Mouse (Mus musculus) embryonic facial prominence, embryonic 10.5 days (tissue): ENCODE measurements around the gene Pbx4. TPM values are rescaled to one million over a fixed set of nuclear protein-coding genes. Genes with fewer than 3 reads are reported as not detected.

Experiments
- DNase-seq: peaks from one replicate; pipeline ENCODE4 v3.0.0-alpha.2; 2017; ENCODE audit warnings: low spot score
- H3K27ac ChIP-seq: fragments of 300-500 bp; sonication (generic); replicated peaks from 2 replicates; pipeline ENCODE4 v1.5.1; 2016; ENCODE audit warnings: mild to moderate bottlenecking
- H3K27me3 ChIP-seq: fragments of 300-500 bp; sonication (generic); replicated peaks from 2 replicates; pipeline ENCODE4 v1.6.1; 2016; ENCODE audit warnings: low read depth, mild to moderate bottlenecking; ENCODE audit not compliant: poor library complexity, severe bottlenecking
- H3K36me3 ChIP-seq: fragments of 300-500 bp; sonication (generic); replicated peaks from 2 replicates; pipeline ENCODE4 v1.6.1; 2016; ENCODE audit warnings: mild to moderate bottlenecking, moderate library complexity
- H3K4me1 ChIP-seq: fragments of 300-500 bp; sonication (generic); 2 replicates; pipeline ENCODE4 v1.6.1; 2016
- H3K4me3 ChIP-seq: fragments of 300-500 bp; sonication (generic); 2 replicates; pipeline ENCODE4 v1.5.1; 2016; ENCODE audit warnings: mild to moderate bottlenecking, moderate library complexity
- H3K9me3 ChIP-seq: fragments of 300-500 bp; sonication (generic); 2 replicates; pipeline ENCODE4 v1.6.1; 2016; ENCODE audit warnings: mild to moderate bottlenecking
- WGBS: fragments of 180-500 bp; shearing (Covaris S2); methylation state at CpG from one replicate; pipeline ENCODE4 v1.1.7; 2016; 5-methylcytosine and 5-hydroxymethylcytosine counted together
- polyA plus RNA-seq: library from polyadenylated mRNA; unstranded; fragments of >200 nt; fragmentation: Nextera tagmentation; extraction: Ambion mirVana; gene quantifications from 2 replicates; pipeline ENCODE4 v1.2.1, GENCODE M21; 2016

Pbx4 gene
- polyA plus RNA-seq, 1 experiment from 2014 or later, result 17.1 TPM

DNA sequence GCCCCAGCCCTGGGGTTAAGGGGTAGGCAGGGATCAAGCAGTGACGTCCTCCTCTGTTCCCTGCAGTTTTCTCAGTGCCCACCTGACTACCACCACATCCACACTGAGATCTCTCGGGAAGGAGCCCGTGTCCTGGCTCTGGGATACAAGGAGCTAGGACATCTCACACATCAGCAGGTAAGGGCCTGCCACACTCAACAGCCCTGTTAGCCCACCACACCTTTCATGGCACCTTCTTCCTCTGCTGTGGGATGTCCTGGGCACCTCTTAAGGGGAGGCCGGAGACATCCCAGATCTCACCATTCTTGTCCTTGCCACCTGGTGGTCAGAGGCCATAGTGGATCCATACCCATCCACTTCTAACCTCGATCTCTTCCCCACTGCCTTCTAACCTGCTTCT lies 32.3 kb upstream of the Pbx4 start:
- Histone ChIP-seq H3K27ac (no peak overlapping the region), H3K9me3 (no peaks in the 10 kb centered on the region), H3K4me1 (no peaks in the 10 kb centered on the region), H3K36me3 (peaks cover 100% of the 10 kb centered on the region), H3K4me3 (no peak overlapping the region), H3K27me3 (no peaks in the 10 kb centered on the region)
- no peak for DNase-seq
- WGBS, result 92% methylated on average over 5 of the region's 5 CpGs

DNA sequence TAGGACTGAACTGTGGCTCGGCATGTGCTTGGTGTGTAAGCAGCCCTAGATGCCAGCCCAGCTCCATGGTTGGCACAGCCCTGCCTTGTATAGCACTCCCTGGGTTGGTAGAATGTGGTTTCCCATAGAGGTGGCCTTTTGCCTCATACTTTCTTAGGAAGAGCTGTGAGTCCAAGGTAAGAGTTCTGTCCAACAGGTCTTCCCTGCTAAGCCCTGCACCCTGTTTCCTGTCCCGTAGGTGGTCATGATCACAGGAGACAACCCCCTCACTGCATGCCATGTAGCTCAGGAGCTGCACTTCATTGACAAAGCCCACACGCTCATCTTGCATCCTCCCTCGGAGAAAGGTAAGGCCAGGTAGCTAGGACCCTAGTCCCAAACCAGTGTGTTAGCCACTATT lies 30.5 kb upstream of the Pbx4 start:
- DNase-seq, result no peak
- no peak overlapping the region for H3K27ac ChIP-seq
- peaks cover 100% of the 10 kb centered on the region for H3K36me3 ChIP-seq
- no peak overlapping the region for H3K4me3 ChIP-seq
- no peaks in the 10 kb centered on the region for H3K4me1 ChIP-seq
- H3K27me3 ChIP-seq, result no peaks in the 10 kb centered on the region
- no peaks in the 10 kb centered on the region for H3K9me3 ChIP-seq
- WGBS, result 90% methylated on average over 4 of the region's 4 CpGs

DNA sequence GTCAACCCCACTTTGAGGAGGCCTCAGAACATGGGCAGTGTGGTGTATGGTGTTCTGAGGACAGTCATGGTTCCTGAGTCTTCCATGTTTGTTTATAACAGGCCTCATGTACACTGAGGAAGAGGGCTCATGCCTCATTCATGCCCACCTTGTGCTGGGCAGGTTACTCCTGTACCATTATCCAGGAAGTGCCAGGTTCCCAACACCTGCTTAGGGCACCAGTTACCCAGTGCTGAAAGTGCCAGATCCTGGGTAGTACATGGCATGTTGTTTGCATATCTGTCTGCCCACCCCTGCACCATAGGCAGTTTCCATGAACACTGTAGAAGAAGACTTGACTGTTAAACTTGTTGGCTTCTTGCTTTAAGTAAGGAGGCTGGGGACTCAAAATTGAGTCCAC lies 30.1 kb upstream of the Pbx4 start:
- H3K4me3 ChIP-seq, result no peak overlapping the region
- no peaks in the 10 kb centered on the region for H3K4me1 ChIP-seq
- H3K36me3 ChIP-seq, result peaks cover 100% of the 10 kb centered on the region
- H3K27me3 ChIP-seq, result no peaks in the 10 kb centered on the region
- H3K27ac ChIP-seq, result no peak overlapping the region
- H3K9me3 ChIP-seq, result no peaks in the 10 kb centered on the region
- DNase-seq, result no peak

DNA sequence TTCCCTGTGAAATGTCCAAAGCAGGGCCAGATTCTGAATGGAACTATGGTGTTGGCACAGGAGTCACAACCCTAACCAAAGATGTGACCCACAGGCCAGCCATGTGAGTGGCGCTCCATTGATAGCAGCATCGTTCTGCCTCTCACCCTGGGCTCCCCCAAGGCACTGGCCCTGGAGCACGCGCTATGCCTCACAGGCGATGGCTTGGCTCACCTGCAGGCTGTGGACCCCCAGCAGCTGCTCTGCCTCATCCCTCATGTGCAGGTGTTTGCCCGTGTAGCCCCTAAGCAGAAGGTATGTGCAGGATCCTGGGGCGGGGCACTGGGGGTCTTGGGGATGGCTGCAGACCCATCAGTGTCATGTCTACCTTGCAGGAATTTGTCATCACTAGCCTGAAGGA lies 28.9 kb upstream of the Pbx4 start:
- 97% methylated on average over 7 of the region's 7 CpGs for WGBS
- no peak for DNase-seq
- Histone ChIP-seq H3K4me1 (peaks cover 3% of the 10 kb centered on the region), H3K27me3 (no peaks in the 10 kb centered on the region), H3K4me3 (no peak overlapping the region), H3K36me3 (peaks cover 100% of the 10 kb centered on the region), H3K9me3 (no peaks in the 10 kb centered on the region), H3K27ac (no peak overlapping the region)

DNA sequence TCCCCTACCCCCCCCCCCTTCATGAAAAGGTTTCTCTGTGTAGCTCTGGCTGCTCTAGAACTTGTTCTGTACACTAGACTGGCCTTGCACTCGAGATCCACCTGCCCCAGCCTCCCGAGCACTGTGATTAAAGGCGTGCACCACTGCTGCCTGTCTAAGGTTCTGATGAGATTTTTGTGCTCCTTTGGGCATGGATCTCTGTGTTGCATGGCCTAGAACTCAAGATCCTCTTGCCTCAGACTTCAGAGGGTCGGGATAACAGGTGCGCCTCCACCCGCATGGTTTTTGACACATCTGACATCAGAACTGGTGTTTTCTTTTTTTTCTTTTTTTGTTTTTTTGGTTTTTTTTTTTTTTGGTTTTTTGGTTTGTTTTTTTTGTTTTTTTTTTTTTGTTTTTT lies 27.8 kb upstream of the Pbx4 start:
- no peak for DNase-seq
- H3K27ac ChIP-seq, result no peak overlapping the region
- no peaks in the 10 kb centered on the region for H3K9me3 ChIP-seq
- peaks cover 15% of the 10 kb centered on the region for H3K4me1 ChIP-seq
- H3K27me3 ChIP-seq, result no peaks in the 10 kb centered on the region
- H3K36me3 ChIP-seq, result peaks cover 89% of the 10 kb centered on the region
- WGBS, result 93% methylated on average over 6 of the region's 6 CpGs
- H3K4me3 ChIP-seq, result no peak overlapping the region

DNA sequence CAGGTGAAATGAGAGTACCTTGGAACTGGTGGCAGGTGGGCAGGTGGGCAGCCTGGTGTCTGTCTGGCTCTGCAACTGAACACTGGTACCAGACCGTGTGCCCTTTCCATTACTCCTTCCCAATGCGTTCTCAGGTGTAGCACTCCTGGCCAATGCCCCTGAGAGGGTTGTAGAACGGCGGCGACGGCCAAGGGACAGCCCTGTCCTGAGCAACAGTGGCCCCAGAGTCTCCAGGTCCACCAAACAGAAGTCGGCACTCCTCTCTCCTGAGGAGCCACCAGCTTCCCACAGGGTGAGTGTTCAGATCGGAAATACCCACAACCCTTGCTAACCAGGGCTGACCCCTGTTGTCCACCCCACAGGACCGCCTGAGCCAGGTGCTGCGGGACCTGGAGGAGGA lies 27.2 kb upstream of the Pbx4 start:
- DNase-seq, result no peak
- Histone ChIP-seq H3K27ac (no peak overlapping the region), H3K36me3 (peaks cover 85% of the 10 kb centered on the region), H3K9me3 (no peaks in the 10 kb centered on the region), H3K27me3 (no peaks in the 10 kb centered on the region), H3K4me1 (peaks cover 20% of the 10 kb centered on the region), H3K4me3 (no peak overlapping the region)
- WGBS, result 92% methylated on average over 10 of the region's 10 CpGs

DNA sequence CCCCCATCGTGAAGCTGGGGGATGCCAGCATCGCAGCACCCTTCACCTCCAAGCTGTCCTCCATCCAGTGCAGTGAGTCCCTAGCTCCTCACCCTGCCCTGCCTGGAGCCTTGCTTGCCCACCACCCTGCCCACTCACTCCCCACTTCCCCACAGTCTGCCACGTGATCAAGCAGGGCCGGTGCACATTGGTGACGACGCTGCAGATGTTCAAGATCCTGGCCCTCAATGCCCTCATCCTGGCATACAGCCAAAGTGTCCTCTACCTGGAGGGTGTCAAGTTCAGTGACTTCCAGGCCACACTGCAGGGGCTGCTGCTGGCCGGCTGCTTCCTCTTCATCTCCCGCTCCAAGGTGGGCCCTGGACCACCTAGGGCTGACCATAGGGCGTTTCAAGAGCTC lies 26.8 kb upstream of the Pbx4 start:
- no peak overlapping the region for H3K27ac ChIP-seq
- 94% methylated on average over 9 of the region's 9 CpGs for WGBS
- no peaks in the 10 kb centered on the region for H3K27me3 ChIP-seq
- H3K9me3 ChIP-seq, result no peaks in the 10 kb centered on the region
- H3K4me1 ChIP-seq, result peaks cover 20% of the 10 kb centered on the region
- H3K36me3 ChIP-seq, result peaks cover 85% of the 10 kb centered on the region
- H3K4me3 ChIP-seq, result no peak overlapping the region
- no peak for DNase-seq

DNA sequence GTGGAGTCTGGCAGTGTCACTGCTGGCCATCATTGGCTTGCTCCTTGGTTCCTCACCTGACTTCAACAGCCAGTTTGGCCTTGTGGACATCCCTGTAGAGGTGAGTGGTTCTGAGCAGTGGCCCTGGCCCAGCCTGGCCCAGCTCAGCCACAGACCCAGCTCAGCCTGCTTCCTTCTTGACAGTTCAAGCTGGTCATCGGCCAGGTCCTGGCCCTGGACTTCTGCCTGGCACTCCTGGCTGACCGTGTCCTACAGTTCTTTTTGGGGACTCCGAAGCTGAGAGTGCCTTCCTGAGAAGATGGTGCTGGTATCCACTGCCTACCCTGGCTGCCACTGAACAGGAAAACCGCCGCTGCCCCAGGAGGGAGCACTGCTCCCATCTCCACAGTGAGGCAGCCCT lies 25.1 kb upstream of the Pbx4 start:
- WGBS, result 93% methylated on average over 5 of the region's 5 CpGs
- Histone ChIP-seq H3K27ac (no peak overlapping the region), H3K4me1 (peaks cover 20% of the 10 kb centered on the region), H3K9me3 (no peaks in the 10 kb centered on the region), H3K4me3 (no peak overlapping the region), H3K27me3 (no peaks in the 10 kb centered on the region), H3K36me3 (peaks cover 85% of the 10 kb centered on the region)
- DNase-seq, result no peak

DNA sequence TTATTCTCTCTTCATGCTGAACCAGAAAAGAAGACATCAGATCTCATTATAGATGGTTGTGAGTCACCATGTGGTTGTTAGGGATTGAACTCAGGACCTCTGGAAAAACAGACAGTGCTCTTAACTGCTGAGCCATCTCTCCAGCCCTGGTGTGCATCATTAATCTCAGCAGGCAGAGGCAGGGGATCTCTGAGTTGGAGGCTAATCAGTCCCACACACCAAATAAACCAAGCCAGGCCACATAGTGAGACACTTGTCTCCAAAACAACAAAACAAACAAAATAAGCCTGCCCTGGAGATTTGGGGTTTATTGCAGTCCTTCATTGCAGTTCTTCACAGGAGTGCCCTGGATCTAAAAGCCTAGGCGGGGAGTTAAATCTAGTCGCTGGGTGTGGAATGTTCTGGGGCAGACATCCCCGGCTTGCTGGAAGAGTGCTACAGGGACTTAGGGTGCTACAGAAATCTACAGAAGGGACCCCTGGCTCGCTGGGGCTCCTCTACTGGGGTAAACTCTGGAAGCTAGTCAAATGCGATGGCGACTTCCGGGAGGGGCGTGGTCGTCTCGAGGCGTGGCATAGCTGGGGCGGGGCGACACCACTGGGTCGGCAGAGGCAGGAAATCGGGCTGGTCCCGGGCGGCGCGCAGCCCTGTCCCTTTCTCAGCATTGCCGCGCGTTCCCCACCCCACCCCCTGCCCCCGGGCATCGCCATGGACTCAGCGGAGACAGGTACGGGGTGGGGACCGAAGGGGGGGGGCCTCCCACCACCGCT lies 24.0 kb upstream of the Pbx4 start, which contains the start of gene Gmip:
Gene Gmip, plus strand, starts transcription at position 586 of the 770 bp plus-strand sequence.
- no peaks in the 10 kb centered on the region for H3K9me3 ChIP-seq
- peak within 1 kb of the TSS; percentile 79 for H3K27ac ChIP-seq
- H3K4me1 ChIP-seq, result peaks cover 20% of the 10 kb centered on the region
- H3K27me3 ChIP-seq, result no peaks in the 10 kb centered on the region
- peak; percentile 85 for DNase-seq
- peak within 1 kb of the TSS; percentile 58 for H3K4me3 ChIP-seq
- 6% methylated on average over 28 of the region's 28 CpGs for WGBS
- H3K36me3 ChIP-seq, result peaks cover 78% of the 10 kb centered on the region

DNA sequence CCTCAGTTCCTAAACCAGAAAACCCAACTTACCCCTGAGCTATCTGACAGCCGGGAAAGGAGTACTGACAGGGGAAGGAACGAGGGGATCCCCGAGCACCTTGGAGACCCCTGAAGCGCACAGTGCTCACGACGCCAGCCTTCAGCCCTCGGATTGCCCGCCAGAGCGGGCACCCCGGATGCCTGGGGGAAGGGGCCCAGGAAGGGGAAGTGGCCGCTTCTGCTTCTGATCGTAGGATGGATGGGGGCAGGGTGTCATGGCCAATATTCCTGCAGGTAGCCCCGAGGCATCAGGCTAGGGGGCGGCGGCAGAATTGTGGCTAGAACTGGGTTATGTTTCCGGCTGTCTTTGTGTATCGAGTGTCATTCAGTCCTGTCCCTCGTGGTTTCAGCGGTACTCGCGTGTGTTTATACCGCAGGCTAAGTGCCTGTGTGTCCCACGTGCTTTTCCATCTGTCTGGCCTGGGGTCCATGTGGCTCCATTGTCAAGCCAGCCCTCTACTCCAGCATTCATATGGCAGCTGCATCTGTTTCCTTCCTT lies 23.4 kb upstream of the Pbx4 start:
- peak overlapping the region; percentile 79 for H3K27ac ChIP-seq
- H3K4me3 ChIP-seq, result peak overlapping the region; percentile 58
- H3K9me3 ChIP-seq, result no peaks in the 10 kb centered on the region
- no peaks in the 10 kb centered on the region for H3K27me3 ChIP-seq
- H3K36me3 ChIP-seq, result peaks cover 78% of the 10 kb centered on the region
- WGBS, result 3% methylated on average over 23 of the region's 23 CpGs
- peaks cover 20% of the 10 kb centered on the region for H3K4me1 ChIP-seq
- peak; percentile 47 for DNase-seq

DNA sequence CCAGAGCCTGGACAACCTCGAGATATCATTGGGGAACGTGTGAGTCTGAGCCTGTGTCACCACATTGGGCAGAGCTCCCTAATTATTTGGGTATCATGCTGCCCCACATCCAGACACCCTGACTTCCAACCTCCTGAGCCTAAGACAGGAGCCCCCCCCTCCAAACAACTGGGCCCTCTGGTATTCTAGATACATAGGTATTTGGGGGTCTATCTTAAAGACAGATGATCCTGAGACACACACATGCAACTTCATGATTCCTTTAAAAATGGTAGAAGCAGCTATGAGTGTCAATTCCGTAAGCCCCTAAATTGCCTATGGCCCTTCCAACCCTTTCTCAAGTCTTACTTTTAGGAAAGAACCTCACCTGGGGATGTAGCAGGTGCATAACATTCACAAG lies 22.5 kb upstream of the Pbx4 start:
- Histone ChIP-seq H3K4me1 (peaks cover 20% of the 10 kb centered on the region), H3K36me3 (peaks cover 78% of the 10 kb centered on the region), H3K27ac (no peak overlapping the region), H3K27me3 (no peaks in the 10 kb centered on the region), H3K4me3 (peak overlapping the region; percentile 58; the same call in 1 of the 2 replicates), H3K9me3 (no peaks in the 10 kb centered on the region)
- 75% methylated on average over 3 of the region's 3 CpGs for WGBS
- DNase-seq, result no peak

DNA sequence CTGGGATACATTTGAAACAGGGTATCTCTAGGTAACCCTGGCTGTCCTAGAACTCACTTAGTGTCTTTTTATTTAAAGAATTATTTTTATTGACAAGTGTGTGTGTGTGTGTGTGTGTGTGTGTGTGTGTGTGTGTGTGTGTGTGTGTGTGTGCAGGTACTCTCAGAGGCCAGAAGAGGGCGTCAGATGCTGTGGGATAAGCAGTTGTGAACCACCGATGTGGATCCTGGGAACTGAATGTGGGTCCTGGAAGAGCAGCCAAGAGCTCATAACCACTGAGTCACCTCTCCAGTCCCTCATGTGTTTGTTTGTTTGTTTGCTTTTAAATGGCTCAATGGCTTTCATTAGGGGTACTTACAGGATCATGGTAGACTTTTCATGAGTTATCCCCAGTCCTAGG lies 17.4 kb upstream of the Pbx4 start:
- H3K4me1 ChIP-seq, result peaks cover 9% of the 10 kb centered on the region
- 60% methylated on average over 2 of the region's 2 CpGs for WGBS
- no peaks in the 10 kb centered on the region for H3K9me3 ChIP-seq
- no peak overlapping the region for H3K27ac ChIP-seq
- H3K36me3 ChIP-seq, result peaks cover 81% of the 10 kb centered on the region
- H3K27me3 ChIP-seq, result no peaks in the 10 kb centered on the region
- H3K4me3 ChIP-seq, result no peak overlapping the region
- DNase-seq, result no peak

DNA sequence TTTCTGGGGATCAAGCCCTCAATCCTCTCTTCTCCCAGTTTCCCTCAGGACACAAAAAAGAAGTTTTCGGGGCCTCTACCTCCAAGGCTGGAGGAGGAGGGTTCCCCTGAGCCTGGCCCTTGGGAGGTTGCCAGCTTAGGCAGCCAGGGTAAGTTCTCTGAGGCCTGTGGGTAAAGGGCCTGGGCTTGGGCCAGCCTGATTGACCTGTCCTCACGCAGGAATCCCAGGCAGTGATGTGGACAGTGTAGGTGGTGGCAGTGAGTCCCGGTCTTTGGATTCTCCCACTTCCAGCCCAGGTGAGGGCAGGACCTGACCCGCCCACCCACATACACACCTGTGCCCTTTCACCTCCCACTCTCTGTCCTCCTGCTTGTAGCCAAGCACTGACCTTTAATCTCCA lies 16.9 kb upstream of the Pbx4 start:
- Histone ChIP-seq H3K4me3 (no peak overlapping the region), H3K4me1 (peaks cover 7% of the 10 kb centered on the region; the same call in 1 of the 2 replicates), H3K9me3 (no peaks in the 10 kb centered on the region), H3K27ac (no peak overlapping the region), H3K27me3 (peaks cover 2% of the 10 kb centered on the region; the same call in 1 of the 2 replicates), H3K36me3 (peaks cover 82% of the 10 kb centered on the region)
- WGBS, result 92% methylated on average over 4 of the region's 4 CpGs
- DNase-seq, result no peak
